Mouse (Mus musculus): Measurements from ENCODE around the gene Olfm2. TPM values are rescaled to one million over a fixed set of nuclear protein-coding genes. Genes with fewer than 3 reads are reported as not detected.

Olfm2 gene
- polyA plus RNA-seq, 1 experiment from 2014 or later = 75.0 TPM

- no peak overlapping the region for H3K4me2 ChIP-seq (replicated peaks)
- no peak overlapping the region for H3K4me3 ChIP-seq
- peak overlapping the region; percentile 73 for H3K27ac ChIP-seq
- no peaks in the 10 kb centered on the region for H3K9me3 ChIP-seq (replicated peaks)
- no peaks in the 10 kb centered on the region for H3K27me3 ChIP-seq
- WGBS = 83% methylated on average over 1 of the region's 1 CpGs
- peak; percentile 26; the same call in 1 of the 2 replicates for ATAC-seq (ENCODE audit: low FRiP score)
- no peaks in the 10 kb centered on the region for H3K36me3 ChIP-seq
- peaks cover 19% of the 10 kb centered on the region for H3K4me1 ChIP-seq
- H3K9ac ChIP-seq = no peak overlapping the region
These were observed 56.7 kb downstream of the Olfm2 start for GRCm38 (mm10) chr9:20689403-20689802.

- peaks cover 10% of the 10 kb centered on the region for H3K4me1 ChIP-seq
- H3K4me2 ChIP-seq (replicated peaks) = no peak overlapping the region
- H3K36me3 ChIP-seq = no peaks in the 10 kb centered on the region
- H3K27me3 ChIP-seq = no peaks in the 10 kb centered on the region
- no peak overlapping the region for H3K4me3 ChIP-seq
- no peak for ATAC-seq (ENCODE audit: low FRiP score)
- H3K27ac ChIP-seq = no peak overlapping the region
- no peaks in the 10 kb centered on the region for H3K9me3 ChIP-seq (replicated peaks)
- 65% methylated on average over 17 of the region's 17 CpGs for WGBS
- no peak overlapping the region for H3K9ac ChIP-seq
These were observed 60.9 kb downstream of the Olfm2 start for GRCm38 (mm10) chr9:20685081-20685861.

- Histone ChIP-seq H3K9ac (no peak overlapping the region), H3K27me3 (no peaks in the 10 kb centered on the region), H3K36me3 (no peaks in the 10 kb centered on the region), H3K9me3 (replicated peaks) (no peaks in the 10 kb centered on the region), H3K4me2 (replicated peaks) (no peak overlapping the region), H3K4me1 (no peaks in the 10 kb centered on the region), H3K27ac (peak overlapping the region; percentile 60; the same call in 1 of the 2 replicates), H3K4me3 (no peak overlapping the region)
- no peak for ATAC-seq (ENCODE audit: low FRiP score)
- WGBS = 62% methylated on average over 2 of the region's 2 CpGs
These were observed 63.8 kb downstream of the Olfm2 start for GRCm38 (mm10) chr9:20682389-20682722.

GRCm38 (mm10) chr9:20681546-20682388 is 64.4 kb downstream of the Olfm2 start:
- Histone ChIP-seq H3K4me2 (replicated peaks) (no peak overlapping the region), H3K36me3 (no peaks in the 10 kb centered on the region), H3K4me1 (no peaks in the 10 kb centered on the region), H3K9me3 (replicated peaks) (no peaks in the 10 kb centered on the region), H3K27me3 (no peaks in the 10 kb centered on the region), H3K27ac (peak overlapping the region; percentile 60; the same call in 1 of the 2 replicates), H3K4me3 (no peak overlapping the region), H3K9ac (no peak overlapping the region)
- peak; percentile 77 for ATAC-seq (ENCODE audit: low FRiP score)
- 50% methylated on average over 7 of the region's 7 CpGs for WGBS

- Histone ChIP-seq H3K27me3 (no peaks in the 10 kb centered on the region), H3K9ac (no peak overlapping the region), H3K4me3 (no peak overlapping the region), H3K9me3 (replicated peaks) (no peaks in the 10 kb centered on the region), H3K4me1 (no peaks in the 10 kb centered on the region), H3K4me2 (replicated peaks) (no peak overlapping the region), H3K36me3 (no peaks in the 10 kb centered on the region), H3K27ac (peak overlapping the region; percentile 71)
- WGBS = 68% methylated on average over 9 of the region's 9 CpGs
- no peak for ATAC-seq (ENCODE audit: low FRiP score)
These were observed 65.7 kb downstream of the Olfm2 start for GRCm38 (mm10) chr9:20680378-20680958.

GRCm38 (mm10) chr9:20677892-20678291 is 68.3 kb downstream of the Olfm2 start:
- no peak overlapping the region for H3K4me2 ChIP-seq (replicated peaks)
- no peak overlapping the region for H3K27ac ChIP-seq
- no peak overlapping the region for H3K4me3 ChIP-seq
- no peaks in the 10 kb centered on the region for H3K9me3 ChIP-seq (replicated peaks)
- WGBS = 91% methylated on average over 12 of the region's 12 CpGs
- H3K4me1 ChIP-seq = no peaks in the 10 kb centered on the region
- no peak overlapping the region for H3K9ac ChIP-seq
- no peaks in the 10 kb centered on the region for H3K27me3 ChIP-seq
- H3K36me3 ChIP-seq = no peaks in the 10 kb centered on the region
- no peak for ATAC-seq (ENCODE audit: low FRiP score)

- Histone ChIP-seq H3K9ac (no peak overlapping the region), H3K4me3 (no peak overlapping the region), H3K9me3 (replicated peaks) (no peaks in the 10 kb centered on the region), H3K36me3 (0 out of 2 replicates have a peak, but pooled peaks cover 3% of the 10 kb centered on the region), H3K27ac (no peak overlapping the region), H3K4me1 (peaks cover under 1% of the 10 kb centered on the region; the same call in 1 of the 2 replicates), H3K4me2 (replicated peaks) (no peak overlapping the region), H3K27me3 (no peaks in the 10 kb centered on the region)
- no peak for ATAC-seq (ENCODE audit: low FRiP score)
- WGBS = 90% methylated on average over 16 of the region's 16 CpGs
These were observed 74.1 kb downstream of the Olfm2 start for GRCm38 (mm10) chr9:20672047-20672446.

GRCm38 (mm10) chr9:20668065-20668464 is 78.1 kb downstream of the Olfm2 start:
- no peaks in the 10 kb centered on the region for H3K9me3 ChIP-seq (replicated peaks)
- peaks cover 40% of the 10 kb centered on the region for H3K4me1 ChIP-seq
- ATAC-seq (ENCODE audit: low FRiP score) = no peak
- 96% methylated on average over 22 of the region's 22 CpGs for WGBS
- H3K36me3 ChIP-seq = peaks cover 19% of the 10 kb centered on the region
- no peak overlapping the region for H3K4me2 ChIP-seq (replicated peaks)
- H3K27me3 ChIP-seq = no peaks in the 10 kb centered on the region
- no peak overlapping the region for H3K4me3 ChIP-seq
- H3K9ac ChIP-seq = no peak overlapping the region
- no peak overlapping the region for H3K27ac ChIP-seq

- Histone ChIP-seq H3K27ac (peak overlapping the region; percentile 68), H3K4me2 (replicated peaks) (no peak overlapping the region), H3K4me3 (no peak overlapping the region), H3K4me1 (peaks cover 50% of the 10 kb centered on the region), H3K9ac (no peak overlapping the region), H3K9me3 (replicated peaks) (no peaks in the 10 kb centered on the region), H3K36me3 (peaks cover 32% of the 10 kb centered on the region), H3K27me3 (no peaks in the 10 kb centered on the region)
- 12% methylated on average over 7 of the region's 7 CpGs for WGBS
- no peak for ATAC-seq (ENCODE audit: low FRiP score)
These were observed 79.6 kb downstream of the Olfm2 start for GRCm38 (mm10) chr9:20666510-20667034.

GRCm38 (mm10) chr9:20665925-20666324 is 80.2 kb downstream of the Olfm2 start:
- Histone ChIP-seq H3K9ac (no peak overlapping the region), H3K4me3 (no peak overlapping the region), H3K4me2 (replicated peaks) (no peak overlapping the region), H3K27me3 (no peaks in the 10 kb centered on the region), H3K27ac (peak overlapping the region; percentile 68), H3K9me3 (replicated peaks) (no peaks in the 10 kb centered on the region), H3K4me1 (peaks cover 50% of the 10 kb centered on the region), H3K36me3 (peaks cover 36% of the 10 kb centered on the region)
- WGBS = 23% methylated on average over 8 of the region's 8 CpGs
- ATAC-seq (ENCODE audit: low FRiP score) = peak; percentile 32

GRCm38 (mm10) chr9:20664982-20665637 is 81.0 kb downstream of the Olfm2 start:
- no peak for ATAC-seq (ENCODE audit: low FRiP score)
- 75% methylated on average over 5 of the region's 5 CpGs for WGBS
- peak overlapping the region; percentile 68 for H3K27ac ChIP-seq
- H3K4me1 ChIP-seq = peaks cover 50% of the 10 kb centered on the region
- no peaks in the 10 kb centered on the region for H3K27me3 ChIP-seq
- H3K9ac ChIP-seq = no peak overlapping the region
- H3K4me2 ChIP-seq (replicated peaks) = no peak overlapping the region
- H3K9me3 ChIP-seq (replicated peaks) = no peaks in the 10 kb centered on the region
- H3K36me3 ChIP-seq = peaks cover 43% of the 10 kb centered on the region
- no peak overlapping the region for H3K4me3 ChIP-seq

- WGBS = 60% methylated on average over 2 of the region's 2 CpGs
- Histone ChIP-seq H3K9ac (no peak overlapping the region), H3K9me3 (replicated peaks) (no peaks in the 10 kb centered on the region), H3K36me3 (peaks cover 50% of the 10 kb centered on the region), H3K4me3 (no peak overlapping the region), H3K4me2 (replicated peaks) (no peak overlapping the region), H3K27me3 (no peaks in the 10 kb centered on the region), H3K4me1 (peaks cover 50% of the 10 kb centered on the region), H3K27ac (peak overlapping the region; percentile 68)
- ATAC-seq (ENCODE audit: low FRiP score) = peak; percentile 35
These were observed 81.8 kb downstream of the Olfm2 start for GRCm38 (mm10) chr9:20664366-20664765.

Measured in hindbrain, embryonic 12.5 days (tissue).